11 mouse cellular contexts compared by ENCODE assay signal in the genomic region with DNA sequence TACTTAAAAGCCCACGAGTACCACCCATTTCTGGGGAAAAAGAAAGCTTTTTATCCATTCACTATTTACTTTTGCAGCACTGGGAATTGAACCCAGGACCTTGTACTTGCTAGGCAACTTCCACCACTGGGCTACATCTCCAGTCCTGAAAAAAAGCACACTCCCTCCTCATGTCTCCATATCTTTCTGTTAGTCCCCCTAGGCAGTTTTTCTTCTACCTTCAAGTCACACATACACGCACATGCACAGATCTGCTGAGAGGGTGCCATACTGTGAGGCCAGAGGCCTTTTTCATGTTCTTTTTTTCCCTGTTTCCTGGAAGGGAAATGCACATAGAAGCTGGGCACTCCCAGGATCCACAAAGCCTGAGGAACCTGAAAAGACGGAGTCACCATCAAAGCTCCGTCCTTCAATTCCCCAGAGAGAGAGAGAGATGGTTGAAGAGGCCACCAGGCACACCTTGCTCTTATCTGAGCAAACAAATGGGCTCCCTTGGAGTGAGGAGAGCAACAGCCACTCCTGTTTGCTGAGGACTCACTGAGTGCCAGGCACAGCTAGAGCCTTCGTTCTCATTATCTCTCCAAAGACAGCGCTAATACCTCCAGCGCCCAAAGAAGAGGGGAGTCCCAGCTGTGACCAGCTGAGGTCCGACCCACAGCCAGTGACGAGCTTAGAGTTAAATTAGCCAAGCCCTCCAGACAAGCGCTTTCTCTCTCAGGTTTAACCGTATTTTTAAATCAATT. TPM values are rescaled to one million over a fixed set of nuclear protein-coding genes. Genes with fewer than 3 reads are reported as not detected.
DNase-seq lines count a peak whose midpoint lies in the region; ATAC-seq and TF ChIP-seq lines count a peak whose summit lies in the region.
"Had no signal": no experiment of that assay in that cellular context is flagged by ENCODE, and none has a peak within 500 bp of the region (broad histone marks: within the 10 kb centered on the region; RNA-seq: fewer than 3 reads in every experiment).

No protein-coding gene starts in this region.

- intact Hi-C loops in heart, postnatal 25 days (cut with DNase I): no loop called here

- no peak for ATAC-seq in midbrain, embryonic 13.5 days
- peak; percentile 96 for ATAC-seq in liver, embryonic 12.5 days
- peak; percentile 35 for ATAC-seq in stomach, postnatal 0 days (ENCODE audit: low FRiP score, low TSS enrichment)
- no peak for ATAC-seq in kidney, embryonic 14.5 days (ENCODE audit: low FRiP score, low TSS enrichment)

- TF ChIP-seq EP300 in stomach, postnatal 0 days (optimal IDR thresholded peaks at IDR 0.05): no peak

- H3K36me3 ChIP-seq in heart, embryonic 10.5 days: peaks cover 12% of the 10 kb centered on the region
- peaks cover 2% of the 10 kb centered on the region; the same call in 1 of the 2 replicates for H3K36me3 ChIP-seq in midbrain, embryonic 10.5 days
- H3K36me3 ChIP-seq in midbrain, embryonic 13.5 days: no peaks in the 10 kb centered on the region
- H3K36me3 ChIP-seq in liver, embryonic 12.5 days: 0 out of 2 replicates have a peak, but pooled peaks cover 5% of the 10 kb centered on the region
- no peaks in the 10 kb centered on the region for H3K36me3 ChIP-seq in stomach, postnatal 0 days (ENCODE audit: control insufficient read depth, insufficient read depth, low read length)
- no peaks in the 10 kb centered on the region for H3K36me3 ChIP-seq in kidney, embryonic 14.5 days (ENCODE audit: control insufficient read depth, insufficient read depth, low read length)
- H3K36me3 ChIP-seq: G1E; limb, embryonic 12.5 days had no signal

- peak; percentile 88 for DNase-seq in heart, embryonic 10.5 days (ENCODE audit: low spot score)
- no peak for DNase-seq in heart, postnatal 25 days (ENCODE audit: low spot score)
- no peak for DNase-seq in midbrain, embryonic 10.5 days (ENCODE audit: low spot score)
- DNase-seq in stomach, postnatal 0 days (ENCODE audit: low spot score): no peak
- DNase-seq in urinary bladder, postnatal 4 days (ENCODE audit: low spot score in 2 of 2): no peak

- H3K27ac ChIP-seq in heart, embryonic 10.5 days: peak overlapping the region; percentile 81; the same call in 1 of the 2 replicates
- H3K27ac ChIP-seq in midbrain, embryonic 10.5 days (replicated peaks): peak overlapping the region; percentile 18; the same call in 1 of the 2 replicates
- H3K27ac ChIP-seq in midbrain, embryonic 13.5 days: no peak overlapping the region
- H3K27ac ChIP-seq in liver, embryonic 12.5 days: peak overlapping the region; percentile 97
- peak overlapping the region; percentile 53 for H3K27ac ChIP-seq in stomach, postnatal 0 days (replicated peaks)
- H3K27ac ChIP-seq in kidney, embryonic 14.5 days (ENCODE audit: low read depth, low read length): no peak overlapping the region

- H3K4me1 ChIP-seq in heart, embryonic 10.5 days: peaks cover 60% of the 10 kb centered on the region
- H3K4me1 ChIP-seq in midbrain, embryonic 10.5 days: peaks cover 34% of the 10 kb centered on the region
- H3K4me1 ChIP-seq in midbrain, embryonic 13.5 days (replicated peaks): peaks cover 19% of the 10 kb centered on the region
- peaks cover 77% of the 10 kb centered on the region for H3K4me1 ChIP-seq in liver, embryonic 12.5 days
- peaks cover 13% of the 10 kb centered on the region; the same call in 1 of the 2 replicates for H3K4me1 ChIP-seq in stomach, postnatal 0 days (replicated peaks; ENCODE audit: control insufficient read depth, insufficient read depth)
- H3K4me1 ChIP-seq in kidney, embryonic 14.5 days (ENCODE audit: control insufficient read depth, insufficient read depth, low read length): peaks cover 27% of the 10 kb centered on the region

- no peak overlapping the region for H3K4me2 ChIP-seq in midbrain, embryonic 13.5 days (replicated peaks)
- peak overlapping the region; percentile 64 for H3K4me2 ChIP-seq in liver, embryonic 12.5 days
- H3K4me2 ChIP-seq in stomach, postnatal 0 days (replicated peaks; ENCODE audit: low read depth): no peak overlapping the region
- no peak overlapping the region for H3K4me2 ChIP-seq in kidney, embryonic 14.5 days (replicated peaks; ENCODE audit: low read depth, low read length)
- H3K4me2 ChIP-seq: limb, embryonic 12.5 days; midbrain, embryonic 11.5 days had no signal

- no peak overlapping the region for H3K4me3 ChIP-seq in heart, embryonic 10.5 days
- H3K4me3 ChIP-seq in midbrain, embryonic 10.5 days: no peak overlapping the region
- H3K4me3 ChIP-seq in midbrain, embryonic 13.5 days (replicated peaks): no peak overlapping the region
- H3K4me3 ChIP-seq in liver, embryonic 12.5 days: peak overlapping the region; percentile 26; the same call in 1 of the 2 replicates
- H3K4me3 ChIP-seq in stomach, postnatal 0 days (ENCODE audit: low read depth, low read length): no peak overlapping the region
- no peak overlapping the region for H3K4me3 ChIP-seq in kidney, embryonic 14.5 days (ENCODE audit: low read length)
- H3K4me3 ChIP-seq: limb, embryonic 12.5 days had no signal

- H3K9me3 ChIP-seq in heart, embryonic 10.5 days: no peaks in the 10 kb centered on the region
- H3K9me3 ChIP-seq in midbrain, embryonic 10.5 days (replicated peaks): no peaks in the 10 kb centered on the region
- H3K9me3 ChIP-seq in midbrain, embryonic 13.5 days: no peaks in the 10 kb centered on the region
- H3K9me3 ChIP-seq in liver, embryonic 12.5 days (replicated peaks): no peaks in the 10 kb centered on the region
- no peaks in the 10 kb centered on the region for H3K9me3 ChIP-seq in stomach, postnatal 0 days (ENCODE audit: control insufficient read depth, low read length)
- no peaks in the 10 kb centered on the region for H3K9me3 ChIP-seq in kidney, embryonic 14.5 days (ENCODE audit: control insufficient read depth, low read length)
- H3K9me3 ChIP-seq: G1E; limb, embryonic 12.5 days had no signal

- 36% methylated on average over 11 of the region's 11 CpGs for WGBS in heart, embryonic 10.5 days
- 58% methylated on average over 11 of the region's 11 CpGs for WGBS in midbrain, embryonic 10.5 days
- WGBS in midbrain, embryonic 13.5 days: 53% methylated on average over 11 of the region's 11 CpGs
- 32% methylated on average over 11 of the region's 11 CpGs for WGBS in liver, embryonic 12.5 days (ENCODE audit: insufficient replicate concordance)
- 52% methylated on average over 11 of the region's 11 CpGs for WGBS in stomach, postnatal 0 days
- 84% methylated on average over 11 of the region's 11 CpGs for WGBS in kidney, embryonic 14.5 days

- no peak overlapping the region for H3K9ac ChIP-seq in midbrain, embryonic 13.5 days (replicated peaks)
- H3K9ac ChIP-seq in liver, embryonic 12.5 days: peak overlapping the region; percentile 69
- no peak overlapping the region for H3K9ac ChIP-seq in stomach, postnatal 0 days (ENCODE audit: low read length)
- H3K9ac ChIP-seq in kidney, embryonic 14.5 days (ENCODE audit: low read depth, low read length): no peak overlapping the region
- H3K9ac ChIP-seq: limb, embryonic 12.5 days had no signal

- no peak for TF ChIP-seq CTCF in stomach, postnatal 0 days (IDR thresholded peaks at IDR 0.05; ENCODE audit: low read depth)

- H3K27me3 ChIP-seq in heart, embryonic 10.5 days (ENCODE audit: insufficient read depth, poor library complexity, severe bottlenecking): no peaks in the 10 kb centered on the region
- no peaks in the 10 kb centered on the region for H3K27me3 ChIP-seq in midbrain, embryonic 10.5 days (ENCODE audit: low read depth, poor library complexity, severe bottlenecking)
- no peaks in the 10 kb centered on the region for H3K27me3 ChIP-seq in midbrain, embryonic 13.5 days
- H3K27me3 ChIP-seq in liver, embryonic 12.5 days (replicated peaks): no peaks in the 10 kb centered on the region
- no peaks in the 10 kb centered on the region for H3K27me3 ChIP-seq in stomach, postnatal 0 days (ENCODE audit: control insufficient read depth, insufficient read depth, low read length)
- no peaks in the 10 kb centered on the region for H3K27me3 ChIP-seq in kidney, embryonic 14.5 days (ENCODE audit: control insufficient read depth, insufficient read depth, low read length)

RNA-seq across cellular contexts. Expression of gene Sh3pxd2a, which starts 32.8 kb away (rescaled TPM):
- 3.4 and 3.9 TPM in 2 replicates for polyA plus RNA-seq in heart, embryonic 10.5 days (2016; fragmentation: Nextera tagmentation; extraction: Ambion mirVana)
- total RNA-seq in heart, postnatal 25 days (2021): 10 to 100 TPM; 63.5 to 63.6 TPM
- 1.7 TPM in 2 replicates for polyA plus RNA-seq in midbrain, embryonic 10.5 days (2016; fragmentation: Nextera tagmentation; extraction: Ambion mirVana)
- polyA plus RNA-seq in midbrain, embryonic 13.5 days (2015; fragmentation: Nextera tagmentation; extraction: Ambion mirVana): 2.0 and 2.2 TPM in 2 replicates
- 1.1 and 1.6 TPM in 2 replicates for polyA plus RNA-seq in liver, embryonic 12.5 days (2016; fragmentation: Nextera tagmentation; extraction: Ambion mirVana)
- polyA plus RNA-seq in stomach, postnatal 0 days (2015; fragmentation: Nextera tagmentation; extraction: Ambion mirVana): 3.7 and 4.3 TPM in 2 replicates
- polyA plus RNA-seq in kidney, embryonic 14.5 days (2014; fragmentation: Nextera tagmentation; extraction: Ambion mirVana): 8.7 and 9.6 TPM in 2 replicates
- polyA plus RNA-seq: G1E had no signal

Comparison
In these comparisons a context has a peak if more than half of its experiments do, and no peak if none do; other contexts are left out.
1. H3K27ac ChIP-seq: peak in heart, embryonic 10.5 days (single experiment), midbrain, embryonic 10.5 days (single experiment), liver, embryonic 12.5 days (single experiment) and stomach, postnatal 0 days (single experiment); none in midbrain, embryonic 13.5 days (single experiment) and kidney, embryonic 14.5 days (single experiment).
2. ATAC-seq: peak in liver, embryonic 12.5 days (single experiment) and stomach, postnatal 0 days (single experiment); none in midbrain, embryonic 13.5 days (single experiment) and kidney, embryonic 14.5 days (single experiment).